Mouse (Mus musculus) E14TG2a.4 (cell line): ENCODE results near the gene Zbtb11.

ENCODE experiments used
- CTCF ChIP-seq: conservative IDR thresholded peaks from 2 replicates; pipeline ENCODE4 v1.5.1; 2014; ENCODE audit warnings: low read length
- NANOG ChIP-seq: IDR thresholded peaks from 2 replicates; pipeline ENCODE4 v1.6.1; 2014; ENCODE audit warnings: borderline replicate concordance, low read length, mixed read lengths
- POU5F1 ChIP-seq: IDR thresholded peaks from 2 replicates; pipeline ENCODE4 v1.6.1; 2014; ENCODE audit warnings: low read length, borderline replicate concordance

- no peak for TF ChIP-seq CTCF
- TF ChIP-seq NANOG: no peak
- no peak for TF ChIP-seq POU5F1
These were observed 63.7 kb downstream of the Zbtb11 start, which contains the start of gene Trmt10c for GRCm38 (mm10) chr16:56037138-56038010.
